Mouse (Mus musculus): ENCODE data around the gene 9330161L09Rik. TPM values are rescaled to one million over a fixed set of nuclear protein-coding genes. Genes with fewer than 3 reads are reported as not detected.
A peak's percentile ranks its signal among the peaks of the same experiment; 100 is the strongest.

Gene 9330161L09Rik
- polyA plus RNA-seq, 1 experiment = not detected

DNA sequence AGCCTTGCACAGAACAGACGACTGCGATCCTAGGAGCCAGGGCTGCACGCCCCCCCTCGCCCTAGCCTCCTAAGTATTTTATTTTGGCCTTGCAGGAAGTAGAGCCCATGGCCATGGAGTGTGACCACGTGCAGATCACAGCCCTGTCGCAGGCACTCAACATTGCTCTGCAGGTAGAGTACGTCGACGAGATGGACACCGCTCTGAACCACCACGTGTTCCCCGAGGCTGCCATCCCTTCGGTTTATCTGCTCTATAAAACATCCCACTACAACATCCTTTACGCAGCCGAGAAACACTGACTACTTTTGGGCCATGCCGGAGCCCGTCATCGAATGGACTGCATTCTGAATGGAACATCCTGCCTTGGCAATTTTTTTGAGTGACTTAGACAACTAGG is 3.5 kb downstream of the 9330161L09Rik start:
- Histone ChIP-seq H3K4me3 (ENCODE audit: insufficient read depth, low read depth, low read length) (no peak overlapping the region), H3K4me1 (ENCODE audit: control insufficient read depth, insufficient read depth, insufficient read length, low read length) (no peaks in the 10 kb centered on the region), H3K27ac (replicated peaks; ENCODE audit: low read depth, low read length) (no peak overlapping the region)

GRCm38 (mm10) chr12:103396751-103397150 is 10.9 kb downstream of the 9330161L09Rik start:
- Histone ChIP-seq H3K4me1 (ENCODE audit: control insufficient read depth, insufficient read depth, insufficient read length, low read length) (no peaks in the 10 kb centered on the region), H3K27ac (replicated peaks; ENCODE audit: low read depth, low read length) (no peak overlapping the region), H3K4me3 (ENCODE audit: insufficient read depth, low read depth, low read length) (no peak overlapping the region)

GRCm38 (mm10) chr12:103395486-103396275 is 11.9 kb downstream of the 9330161L09Rik start:
- Histone ChIP-seq H3K4me3 (ENCODE audit: insufficient read depth, low read depth, low read length) (no peak overlapping the region), H3K27ac (replicated peaks; ENCODE audit: low read depth, low read length) (no peak overlapping the region), H3K4me1 (ENCODE audit: control insufficient read depth, insufficient read depth, insufficient read length, low read length) (no peaks in the 10 kb centered on the region)

DNA sequence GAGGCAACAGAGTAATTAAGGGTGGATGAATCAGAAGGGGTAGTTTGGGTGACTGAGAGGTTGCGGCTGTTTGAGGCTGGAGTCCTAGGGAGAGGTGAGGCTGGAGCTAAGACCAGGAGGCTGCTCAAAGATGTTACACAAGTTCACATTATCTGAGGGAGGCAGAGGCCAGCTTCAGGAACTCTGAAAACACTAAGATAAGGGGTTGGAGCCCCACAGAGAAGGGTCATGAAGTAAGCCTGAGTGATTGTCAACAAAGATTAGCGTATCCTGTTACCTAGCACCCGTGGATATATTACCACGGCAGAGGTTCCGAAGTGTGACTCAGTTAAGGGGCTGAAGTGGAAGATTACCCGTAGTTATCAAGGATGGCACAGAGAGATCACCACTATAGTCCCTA is 14.1 kb downstream of the 9330161L09Rik start:
- no peak overlapping the region for H3K4me3 ChIP-seq (ENCODE audit: insufficient read depth, low read depth, low read length)
- no peak overlapping the region for H3K27ac ChIP-seq (replicated peaks; ENCODE audit: low read depth, low read length)
- H3K4me1 ChIP-seq (ENCODE audit: control insufficient read depth, insufficient read depth, insufficient read length, low read length) = peaks cover 4% of the 10 kb centered on the region; the same call in 1 of the 2 replicates

- H3K4me1 ChIP-seq (ENCODE audit: control insufficient read depth, insufficient read depth, insufficient read length, low read length) = peaks cover 4% of the 10 kb centered on the region; the same call in 1 of the 2 replicates
- no peak overlapping the region for H3K27ac ChIP-seq (replicated peaks; ENCODE audit: low read depth, low read length)
- H3K4me3 ChIP-seq (ENCODE audit: insufficient read depth, low read depth, low read length) = no peak overlapping the region
Measured at GRCm38 (mm10) chr12:103391098-103391497, 16.5 kb downstream of the 9330161L09Rik start.

GRCm38 (mm10) chr12:103389982-103390381 is 17.6 kb downstream of the 9330161L09Rik start:
- Histone ChIP-seq H3K27ac (replicated peaks; ENCODE audit: low read depth, low read length) (no peak overlapping the region), H3K4me1 (ENCODE audit: control insufficient read depth, insufficient read depth, insufficient read length, low read length) (peaks cover 4% of the 10 kb centered on the region; the same call in 1 of the 2 replicates), H3K4me3 (ENCODE audit: insufficient read depth, low read depth, low read length) (no peak overlapping the region)

- H3K4me1 ChIP-seq (ENCODE audit: control insufficient read depth, insufficient read depth, insufficient read length, low read length) = peaks cover 4% of the 10 kb centered on the region; the same call in 1 of the 2 replicates
- H3K27ac ChIP-seq (replicated peaks; ENCODE audit: low read depth, low read length) = no peak overlapping the region
- peak overlapping the region; percentile 84 for H3K4me3 ChIP-seq (ENCODE audit: insufficient read depth, low read depth, low read length)
Measured at GRCm38 (mm10) chr12:103389348-103389727, 18.3 kb downstream of the 9330161L09Rik start.

- Histone ChIP-seq H3K4me1 (ENCODE audit: control insufficient read depth, insufficient read depth, insufficient read length, low read length) (peaks cover 4% of the 10 kb centered on the region; the same call in 1 of the 2 replicates), H3K4me3 (ENCODE audit: insufficient read depth, low read depth, low read length) (peak within 1 kb of the TSS; percentile 84), H3K27ac (replicated peaks; ENCODE audit: low read depth, low read length) (no peak within 1 kb of the TSS)
Measured at GRCm38 (mm10) chr12:103388505-103389347, 18.9 kb downstream of the 9330161L09Rik start, which contains the start of gene Otub2. Gene Otub2 (plus strand): TSS chr12:103388682.

- no peaks in the 10 kb centered on the region for H3K4me1 ChIP-seq (ENCODE audit: control insufficient read depth, insufficient read depth, insufficient read length, low read length)
- no peak overlapping the region for H3K27ac ChIP-seq (replicated peaks; ENCODE audit: low read depth, low read length)
- H3K4me3 ChIP-seq (ENCODE audit: insufficient read depth, low read depth, low read length) = no peak overlapping the region
Measured at GRCm38 (mm10) chr12:103380226-103380625, 27.4 kb downstream of the 9330161L09Rik start.

- Histone ChIP-seq H3K4me1 (ENCODE audit: control insufficient read depth, insufficient read depth, insufficient read length, low read length) (no peaks in the 10 kb centered on the region), H3K4me3 (ENCODE audit: insufficient read depth, low read depth, low read length) (no peak overlapping the region), H3K27ac (replicated peaks; ENCODE audit: low read depth, low read length) (no peak overlapping the region)
Measured at GRCm38 (mm10) chr12:103376774-103377173, 30.8 kb downstream of the 9330161L09Rik start.

DNA sequence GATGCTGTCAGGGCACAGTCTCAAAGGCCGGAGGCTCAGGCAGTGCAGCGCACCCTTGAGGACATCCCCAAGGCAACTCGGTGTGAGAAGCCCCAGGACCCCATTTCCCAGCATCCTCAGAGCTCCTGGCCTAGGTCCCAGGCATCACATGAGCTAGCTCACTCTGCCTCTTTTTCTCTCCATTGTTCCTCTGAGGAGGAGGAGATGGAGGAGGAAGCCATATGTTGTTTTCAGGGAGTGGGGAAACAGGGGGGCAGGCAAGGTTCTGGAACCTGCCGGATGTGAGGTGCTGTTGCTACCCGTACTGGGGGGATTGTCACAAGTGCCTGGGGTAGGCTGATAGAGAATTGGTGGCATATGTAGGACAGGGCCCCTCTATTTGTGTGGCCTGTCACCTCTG is 31.5 kb downstream of the 9330161L09Rik start:
- Histone ChIP-seq H3K27ac (replicated peaks; ENCODE audit: low read depth, low read length) (no peak overlapping the region), H3K4me1 (ENCODE audit: control insufficient read depth, insufficient read depth, insufficient read length, low read length) (no peaks in the 10 kb centered on the region), H3K4me3 (ENCODE audit: insufficient read depth, low read depth, low read length) (no peak overlapping the region)

DNA sequence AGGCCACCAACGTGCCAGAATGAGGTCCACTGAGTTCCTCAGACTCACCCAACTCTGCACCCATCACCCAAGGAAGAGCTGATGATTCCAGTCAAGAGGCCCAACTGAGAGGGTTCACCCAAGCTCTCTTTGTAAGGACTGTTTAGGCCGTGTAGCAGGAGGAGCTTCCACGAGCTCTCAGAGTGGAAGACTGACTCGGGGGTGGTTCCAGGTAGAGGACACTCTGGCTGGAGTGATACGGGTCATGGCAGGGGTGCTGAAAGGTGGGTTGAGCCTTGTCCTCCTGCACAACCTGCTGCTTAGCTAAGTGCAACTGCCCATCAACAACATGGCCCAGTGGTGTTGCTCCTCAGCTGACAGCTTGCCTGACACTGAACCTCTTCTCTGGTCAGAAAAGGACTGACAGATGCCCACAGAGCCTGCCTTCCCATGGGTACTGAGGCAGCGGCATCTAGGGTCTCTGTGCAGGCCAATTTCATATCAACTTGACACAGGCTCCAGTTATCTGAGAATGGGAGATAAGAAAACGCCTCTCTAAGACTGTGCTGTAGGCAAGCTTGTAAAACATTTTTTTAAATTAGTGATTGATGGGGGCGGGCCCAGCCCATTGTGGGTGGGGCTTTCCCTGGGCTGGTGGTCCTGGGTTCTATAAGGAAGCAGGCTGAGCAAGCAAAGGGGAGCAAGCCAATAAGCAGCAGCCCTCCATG is 33.9 kb downstream of the 9330161L09Rik start:
- H3K4me3 ChIP-seq (ENCODE audit: insufficient read depth, low read depth, low read length) = no peak overlapping the region
- H3K4me1 ChIP-seq (ENCODE audit: control insufficient read depth, insufficient read depth, insufficient read length, low read length) = no peaks in the 10 kb centered on the region
- H3K27ac ChIP-seq (replicated peaks; ENCODE audit: low read depth, low read length) = no peak overlapping the region

DNA sequence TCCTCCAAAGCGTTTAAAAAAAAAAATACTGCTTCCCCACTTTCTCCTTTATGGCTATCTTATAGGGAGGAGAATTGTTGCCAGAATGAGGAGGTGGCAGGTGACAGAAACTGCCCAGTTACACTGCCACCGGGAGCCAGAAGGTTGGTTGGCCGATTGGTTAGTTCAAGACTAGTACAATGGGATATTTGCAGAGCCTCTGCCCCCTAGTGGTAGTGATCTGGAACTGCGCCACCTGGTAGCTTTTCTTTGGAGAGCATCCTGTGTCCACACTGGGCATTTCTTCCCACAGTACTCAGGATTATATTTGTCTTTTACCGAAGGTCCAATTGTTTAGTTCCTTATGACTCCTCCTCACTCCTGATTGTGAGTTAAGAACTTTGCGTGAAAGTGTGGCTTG is 35.9 kb downstream of the 9330161L09Rik start:
- Histone ChIP-seq H3K4me1 (ENCODE audit: control insufficient read depth, insufficient read depth, insufficient read length, low read length) (no peaks in the 10 kb centered on the region), H3K27ac (replicated peaks; ENCODE audit: low read depth, low read length) (no peak overlapping the region), H3K4me3 (ENCODE audit: insufficient read depth, low read depth, low read length) (no peak overlapping the region)

DNA sequence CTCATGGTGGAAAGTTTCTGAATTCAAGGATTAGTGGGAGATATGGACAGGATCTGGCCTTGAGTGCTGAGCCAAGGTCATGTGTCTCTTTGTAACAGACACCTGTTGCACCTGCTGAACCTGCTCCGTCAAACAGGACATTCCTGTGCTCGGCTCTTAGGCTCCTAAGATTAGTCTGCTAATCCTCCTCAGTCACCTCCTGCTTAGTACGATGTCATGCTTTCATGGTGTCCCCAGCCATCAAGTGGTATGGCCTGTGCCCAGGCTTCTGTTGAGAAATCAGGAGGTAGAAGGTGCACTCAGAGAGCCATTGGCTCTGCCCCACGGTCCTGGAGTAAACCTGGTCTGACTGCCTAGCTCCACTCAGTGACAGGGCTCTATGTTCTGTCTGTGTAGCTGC is 36.8 kb downstream of the 9330161L09Rik start:
- Histone ChIP-seq H3K4me3 (ENCODE audit: insufficient read depth, low read depth, low read length) (no peak overlapping the region), H3K27ac (replicated peaks; ENCODE audit: low read depth, low read length) (no peak overlapping the region), H3K4me1 (ENCODE audit: control insufficient read depth, insufficient read depth, insufficient read length, low read length) (no peaks in the 10 kb centered on the region)

DNA sequence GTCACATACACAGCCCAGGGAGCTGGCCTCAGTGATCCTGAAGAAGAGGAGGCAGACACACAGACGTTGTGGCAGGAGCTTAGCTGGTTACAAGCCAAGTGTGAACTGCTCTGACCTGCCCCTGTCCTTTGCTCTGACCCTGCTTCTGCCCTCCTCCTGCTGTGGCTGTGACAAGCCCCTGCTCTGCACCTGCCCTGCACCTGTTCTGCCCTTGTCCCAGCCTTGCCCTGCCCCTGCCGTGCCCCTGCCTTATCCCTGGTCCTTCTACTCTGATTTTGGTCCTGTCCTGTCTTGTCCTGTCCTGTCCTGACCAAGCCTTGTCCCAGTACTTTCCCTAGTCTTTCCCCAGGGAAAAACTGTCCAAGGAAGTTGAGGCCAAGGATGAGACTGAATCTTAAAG is 38.8 kb downstream of the 9330161L09Rik start:
- Histone ChIP-seq H3K4me3 (ENCODE audit: insufficient read depth, low read depth, low read length) (no peak overlapping the region), H3K4me1 (ENCODE audit: control insufficient read depth, insufficient read depth, insufficient read length, low read length) (no peaks in the 10 kb centered on the region), H3K27ac (replicated peaks; ENCODE audit: low read depth, low read length) (no peak overlapping the region)
